Mouse (Mus musculus): ENCODE results near the gene Mmp7. TPM values are rescaled to one million over a fixed set of nuclear protein-coding genes. Genes with fewer than 3 reads are reported as not detected.

The Mmp7 gene
- not detected for total RNA-seq (2021)
- long read RNA-seq, experiment 1, result 0 reads
- long read RNA-seq, experiment 2, result 0 reads

DNA sequence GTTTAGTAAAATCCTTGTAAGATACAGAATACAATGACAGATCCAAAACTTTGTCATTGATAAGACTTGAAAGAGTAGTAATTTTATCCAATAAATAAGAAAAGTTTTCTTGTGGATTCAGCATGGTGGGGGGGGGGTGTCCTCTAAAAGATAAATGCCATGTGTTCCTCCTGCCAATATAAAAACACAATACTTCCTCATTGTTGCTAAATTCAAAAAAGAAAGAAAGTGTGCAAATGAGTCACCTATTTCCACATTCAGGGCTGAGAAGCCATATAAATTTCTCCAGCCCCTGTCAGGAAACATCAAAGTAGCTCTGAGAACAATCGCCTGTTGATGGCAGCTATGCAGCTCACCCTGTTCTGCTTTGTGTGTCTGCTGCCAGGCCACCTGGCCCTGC is at the start of gene Mmp7:
Gene Mmp7 (plus strand): TSS at position 301 of the 400 bp plus-strand sequence.
- DNase-seq (ENCODE audit: low spot score in 2 of 2), result no peak

DNA sequence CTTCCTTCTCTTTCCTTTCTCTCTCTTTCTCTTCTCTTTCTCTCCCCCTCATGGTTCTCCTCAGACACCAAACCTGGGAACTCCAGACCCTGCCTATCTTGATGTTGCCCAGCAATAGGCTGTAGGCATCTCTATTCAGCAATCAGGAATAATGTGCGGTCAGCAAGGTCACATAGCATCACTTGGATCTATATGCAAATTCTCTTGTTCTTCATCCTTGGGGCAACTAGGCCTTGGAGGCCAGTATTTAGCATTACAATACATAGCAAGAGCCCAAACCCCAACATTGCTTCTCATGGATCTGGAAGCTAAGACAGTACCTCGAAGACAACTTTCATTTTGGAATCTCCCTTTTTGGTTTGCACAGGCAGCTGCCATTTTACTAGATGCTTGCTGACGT is 44.0 kb upstream of the Mmp7 start:
- no peak for DNase-seq (ENCODE audit: low spot score in 2 of 2)

DNA sequence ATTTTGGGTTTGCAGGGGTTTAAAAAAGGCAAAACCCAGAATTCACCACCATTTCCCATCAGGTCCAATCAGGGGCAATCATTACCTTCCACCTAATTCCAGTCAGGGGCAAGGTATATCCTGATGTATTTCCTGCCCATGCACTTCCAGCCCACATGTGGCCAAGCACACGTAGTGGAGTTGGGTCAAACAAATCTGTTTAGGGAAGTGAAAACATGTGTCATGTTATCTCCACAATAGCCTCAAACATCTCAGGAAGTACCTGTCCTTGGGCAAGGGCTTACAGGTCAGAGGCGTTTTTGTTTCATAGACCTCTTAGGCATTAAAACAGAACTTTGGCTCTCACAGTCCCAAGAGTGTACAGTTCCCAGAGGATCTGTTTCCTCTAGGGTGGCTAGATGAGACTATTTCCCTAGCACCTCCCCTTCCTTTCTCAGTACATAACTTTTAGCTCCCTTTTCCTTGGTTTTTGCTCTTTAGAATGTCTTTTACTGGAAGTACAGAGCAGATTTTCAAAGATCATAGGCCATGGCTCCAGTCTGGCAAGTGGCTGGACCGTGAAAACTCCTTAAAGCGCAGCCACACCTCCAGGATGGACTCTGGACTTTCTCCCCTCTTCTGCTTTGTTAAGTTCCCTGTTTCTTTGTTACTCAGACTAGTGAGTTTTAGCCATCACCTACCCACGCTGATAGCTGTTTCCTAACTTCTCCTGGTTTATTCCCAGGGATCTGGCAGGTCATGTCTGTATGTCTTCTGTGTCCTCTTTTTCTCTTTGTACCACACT is 41.3 kb upstream of the Mmp7 start:
- DNase-seq (ENCODE audit: low spot score in 2 of 2), result no peak

DNA sequence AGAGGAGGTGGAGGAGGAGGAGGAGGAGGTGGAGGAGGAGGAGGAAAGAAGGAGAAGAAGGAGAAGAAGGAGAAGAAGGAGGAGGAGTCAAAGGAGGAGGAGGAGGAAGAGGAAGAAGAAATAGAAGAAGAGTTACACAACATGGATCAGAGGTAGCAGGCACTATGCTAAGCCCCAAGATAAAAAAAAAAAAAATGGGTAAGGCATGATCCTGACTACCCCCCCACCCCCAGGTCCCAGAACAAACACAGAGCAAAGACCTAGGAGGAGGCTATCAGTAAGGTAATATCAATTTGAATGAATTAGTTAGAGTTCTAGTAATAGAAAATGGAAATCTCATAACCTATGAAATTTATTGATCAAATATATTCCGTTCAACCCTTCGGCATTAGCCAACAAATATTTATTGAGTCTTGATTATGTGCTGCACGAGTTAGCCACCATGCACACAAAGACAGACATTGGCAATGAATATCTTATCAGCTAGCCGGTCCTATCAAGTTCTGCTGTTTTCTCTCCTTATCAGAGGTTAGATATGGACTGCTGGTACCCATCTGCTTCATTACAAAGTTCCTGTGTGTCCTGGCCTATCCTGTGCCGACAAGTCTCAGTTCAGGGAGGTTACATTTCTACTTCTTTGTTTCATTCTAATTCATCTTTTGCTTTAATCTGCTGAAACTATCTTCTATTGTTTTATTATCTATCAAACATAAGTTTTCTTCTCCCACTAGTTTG is 39.4 kb upstream of the Mmp7 start:
- no peak for DNase-seq (ENCODE audit: low spot score in 2 of 2)

DNA sequence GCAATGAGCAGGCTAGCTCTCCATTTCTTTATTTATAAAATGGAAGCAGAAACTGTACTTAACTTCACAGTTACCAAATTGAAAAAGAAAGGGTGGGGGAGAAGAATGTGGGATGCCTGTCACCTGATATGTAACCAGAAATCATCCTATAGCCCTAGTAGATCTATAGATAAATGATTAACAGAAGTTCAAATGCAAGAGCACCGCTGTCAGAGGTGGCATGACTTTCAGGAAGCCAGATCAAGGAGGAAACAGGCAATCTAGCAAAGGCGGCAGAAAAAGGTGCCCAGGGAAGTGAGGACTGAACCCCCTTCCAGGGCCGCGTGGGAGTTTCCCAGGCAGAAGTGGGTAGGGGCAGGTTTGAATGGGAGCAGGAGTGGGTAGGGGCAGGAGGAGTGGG is 33.9 kb upstream of the Mmp7 start:
- no peak for DNase-seq (ENCODE audit: low spot score in 2 of 2)

DNA sequence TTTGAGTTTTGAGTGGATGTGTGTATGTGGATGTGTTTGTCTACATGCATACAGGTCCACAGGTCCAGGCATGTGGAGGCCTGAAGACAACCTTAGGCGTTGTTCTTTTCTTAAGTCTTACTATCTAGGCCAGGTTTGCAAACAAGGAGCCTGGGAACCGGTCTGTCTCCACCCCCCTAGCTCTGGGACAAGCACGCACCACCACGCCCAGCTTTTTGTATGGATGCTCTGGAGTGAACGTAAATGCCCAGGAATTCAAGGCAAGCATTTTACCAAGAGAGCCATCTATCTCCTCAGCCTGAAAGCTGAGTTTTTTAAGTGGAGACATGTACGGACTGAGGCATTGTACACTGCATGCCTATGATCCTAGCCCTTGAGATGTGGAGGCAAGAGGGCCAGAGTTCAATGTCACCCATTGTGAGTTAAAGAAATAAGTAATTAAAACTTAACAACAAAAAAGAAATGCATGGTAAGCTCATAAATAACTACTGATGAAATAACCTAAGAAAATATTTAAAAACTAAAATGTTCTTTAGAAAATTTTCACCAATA is 32.3 kb upstream of the Mmp7 start:
- no peak for DNase-seq (ENCODE audit: low spot score in 2 of 2)

DNA sequence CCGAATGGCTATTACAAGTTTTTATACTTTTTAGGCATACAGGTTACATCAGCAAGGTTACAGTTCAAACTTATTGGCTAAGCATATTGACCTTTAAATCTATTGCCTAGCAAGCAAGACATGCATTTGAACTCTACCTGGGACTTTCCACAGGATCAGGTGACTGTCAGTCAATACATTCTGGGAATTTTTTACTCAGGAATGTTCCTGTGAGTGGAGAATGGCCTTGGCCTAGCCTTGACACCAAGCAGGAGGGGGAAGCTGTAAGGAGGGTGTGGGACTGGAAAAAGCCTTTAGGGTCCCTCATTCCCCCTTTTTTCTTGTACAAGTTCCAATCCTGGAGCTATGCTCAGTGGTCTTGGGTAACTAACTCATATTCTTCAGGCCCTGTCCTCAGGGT is 30.5 kb upstream of the Mmp7 start:
- no peak for DNase-seq (ENCODE audit: low spot score in 2 of 2)

DNA sequence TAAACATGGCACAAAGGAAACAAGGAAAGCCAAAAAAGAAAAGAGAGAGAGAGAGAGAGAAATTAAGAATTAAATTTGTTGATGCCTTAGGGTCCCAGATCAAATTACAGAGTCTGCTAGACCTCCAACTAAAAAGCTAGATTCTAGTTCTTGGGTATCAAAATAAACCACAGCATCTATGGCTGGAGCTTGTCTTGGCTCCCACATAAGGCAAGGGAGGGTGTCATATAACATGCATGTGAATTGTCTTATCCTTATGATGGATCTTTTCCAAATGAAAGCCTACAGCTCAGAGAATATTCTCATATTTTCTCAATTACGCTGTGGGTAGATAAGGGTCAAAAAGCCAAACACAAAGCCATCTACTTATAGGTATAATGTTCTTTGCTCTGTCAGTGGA is 22.2 kb upstream of the Mmp7 start:
- no peak for DNase-seq (ENCODE audit: low spot score in 2 of 2)

DNA sequence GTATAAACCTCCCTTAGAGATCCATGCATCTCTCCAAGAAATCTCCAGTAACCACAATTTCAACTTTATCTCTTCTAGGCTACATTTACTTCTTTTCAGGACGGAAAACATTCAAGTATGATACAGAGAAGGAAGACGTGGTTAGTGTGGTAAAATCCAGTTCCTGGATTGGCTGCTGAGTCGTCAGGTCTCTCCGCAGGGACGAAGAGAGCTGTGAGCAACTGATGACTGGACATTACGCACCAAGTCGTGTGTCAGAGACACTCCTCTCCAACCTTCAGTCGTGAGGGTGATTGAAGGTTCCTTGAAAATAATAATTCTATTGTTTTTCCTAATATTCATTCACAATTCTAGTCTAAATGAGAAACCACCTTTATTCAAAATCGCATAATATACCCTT is 18.9 kb upstream of the Mmp7 start:
- no peak for DNase-seq (ENCODE audit: low spot score in 2 of 2)

DNA sequence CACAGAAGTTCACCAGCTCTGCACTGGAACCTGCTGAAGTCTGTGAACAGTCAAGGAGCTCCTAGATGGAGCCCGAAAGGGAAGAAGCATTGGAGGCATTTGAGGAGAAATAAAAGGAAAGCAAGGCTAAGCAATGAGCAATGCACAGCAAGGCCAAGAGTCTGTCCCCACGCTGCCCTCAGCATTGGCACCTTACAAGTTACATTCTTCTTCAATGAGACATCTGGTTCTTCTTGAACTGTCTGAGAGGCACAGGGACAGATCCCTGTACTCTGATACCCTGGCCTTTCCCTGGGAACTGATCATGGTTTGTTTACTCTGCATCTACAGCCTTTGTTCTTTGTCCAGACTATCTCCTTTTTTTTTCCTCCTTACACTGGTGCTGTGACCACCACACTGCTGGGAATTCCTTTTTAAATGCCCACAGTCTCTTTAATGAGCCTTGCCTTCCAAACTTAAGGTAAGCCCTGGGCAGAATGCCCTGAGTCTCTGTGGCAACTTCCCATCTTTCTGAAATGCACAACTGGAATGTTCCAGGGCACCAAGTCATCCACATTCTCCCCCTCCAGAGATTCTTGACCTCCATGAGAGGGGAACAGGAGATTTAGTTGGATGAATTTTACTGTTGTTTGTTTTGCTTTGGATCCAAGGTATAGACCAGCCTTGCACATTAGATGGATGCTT is 13.6 kb upstream of the Mmp7 start:
- DNase-seq (ENCODE audit: low spot score in 2 of 2), result no peak

DNA sequence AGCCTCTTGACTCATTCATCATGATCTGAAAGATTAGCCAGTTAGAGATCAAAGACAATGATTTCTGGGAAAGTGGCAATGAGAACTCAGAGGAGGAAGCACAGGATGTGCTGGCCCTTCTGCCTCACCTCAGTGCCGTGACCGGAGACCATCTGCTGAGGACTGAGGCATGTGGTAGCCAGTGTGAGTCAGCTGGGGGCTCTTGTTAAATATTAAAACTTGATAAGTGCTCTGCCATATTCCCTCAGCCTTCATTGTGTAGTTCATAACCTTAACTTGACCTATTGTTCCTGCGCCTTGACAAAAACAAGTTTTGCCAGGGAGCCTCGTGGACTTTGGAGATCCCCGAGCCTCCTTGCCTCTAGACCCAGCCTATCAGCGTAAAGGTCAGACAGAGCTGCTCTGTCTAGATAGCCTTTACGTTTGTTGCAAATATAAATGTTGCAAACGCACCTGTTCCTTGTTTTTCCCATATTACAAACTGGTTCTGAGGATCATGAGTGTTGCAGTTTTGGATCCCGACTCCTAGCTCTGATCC is 9.7 kb upstream of the Mmp7 start:
- DNase-seq (ENCODE audit: low spot score in 2 of 2), result no peak

DNA sequence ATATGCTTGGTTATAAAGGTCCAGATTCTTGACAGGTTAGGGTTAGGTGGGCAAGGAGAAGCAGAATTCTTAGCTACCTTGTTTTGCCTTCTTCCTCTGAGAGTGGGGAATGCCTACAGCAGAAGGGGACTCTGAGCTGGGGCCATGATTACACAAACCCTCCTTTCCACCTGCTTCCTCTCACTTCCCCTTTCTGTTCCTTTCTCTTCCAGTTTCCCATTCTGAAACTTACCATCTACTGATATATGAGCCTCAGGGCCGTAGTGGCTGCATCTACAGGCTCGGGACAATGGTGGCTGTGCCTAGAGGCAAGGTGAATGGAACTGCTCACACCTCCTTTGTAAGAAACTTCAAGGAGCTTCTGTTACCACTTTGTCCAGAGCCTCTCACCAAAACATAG is 5.9 kb upstream of the Mmp7 start:
- DNase-seq (ENCODE audit: low spot score in 2 of 2), result no peak

DNA sequence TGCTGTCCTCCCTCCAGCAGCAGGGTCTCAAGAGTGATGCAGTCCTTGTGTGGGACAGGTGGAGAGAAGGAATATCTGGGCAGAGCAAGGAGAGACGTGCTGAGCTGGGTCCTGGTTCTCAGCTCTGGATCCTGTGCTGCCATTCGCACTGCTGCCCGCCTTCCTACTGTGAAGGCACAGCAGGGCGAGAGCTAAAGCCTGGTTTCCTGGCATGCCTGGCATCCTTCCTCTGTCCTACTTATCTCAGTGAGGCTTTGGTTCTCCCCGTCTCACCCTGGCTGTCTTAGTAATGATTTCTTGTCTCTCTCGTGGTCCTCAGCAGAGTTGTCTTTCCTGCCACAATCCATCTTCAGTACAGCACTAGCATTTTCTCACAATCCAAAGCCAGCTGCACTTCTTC is 2.1 kb upstream of the Mmp7 start:
- DNase-seq (ENCODE audit: low spot score in 2 of 2), result no peak

DNA sequence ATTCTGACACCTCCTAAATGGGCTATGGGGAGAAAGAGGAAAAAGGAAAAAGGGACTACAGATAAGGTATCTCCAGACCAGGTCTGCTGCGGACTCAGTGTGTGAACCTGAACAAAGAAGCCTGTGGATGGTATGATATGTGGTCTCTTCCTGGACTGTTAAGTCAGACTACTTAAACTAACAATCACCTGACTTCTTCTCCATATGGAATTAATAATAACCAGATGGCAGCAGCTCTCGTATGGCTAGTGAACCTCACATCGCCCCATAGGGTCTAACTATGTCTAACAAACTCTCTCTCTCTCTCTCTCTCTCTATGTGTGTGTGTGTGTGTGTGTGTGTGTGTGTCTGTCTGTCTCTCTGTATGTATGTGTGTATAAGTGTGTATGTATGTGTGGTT is 2.1 kb downstream of the Mmp7 start:
- no peak for DNase-seq (ENCODE audit: low spot score in 2 of 2)

DNA sequence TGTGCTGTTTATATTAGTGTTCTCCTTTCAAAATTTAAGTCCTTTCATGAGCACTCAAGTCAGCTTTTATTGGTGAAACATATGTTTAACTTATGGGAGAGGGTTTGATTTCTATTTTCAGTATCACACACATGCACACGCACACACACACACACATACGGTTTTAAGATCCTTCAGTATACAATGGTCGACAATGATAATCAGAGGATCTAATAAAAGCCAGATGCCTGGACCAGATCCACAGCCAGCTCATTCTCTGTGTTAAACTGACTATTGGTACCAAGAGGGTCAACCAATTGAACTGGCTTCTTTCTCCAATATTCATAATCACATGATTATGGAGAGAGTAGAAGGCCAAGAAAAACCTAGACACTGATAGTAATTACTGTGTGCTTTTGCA is 3.8 kb downstream of the Mmp7 start:
- no peak for DNase-seq (ENCODE audit: low spot score in 2 of 2)

DNA sequence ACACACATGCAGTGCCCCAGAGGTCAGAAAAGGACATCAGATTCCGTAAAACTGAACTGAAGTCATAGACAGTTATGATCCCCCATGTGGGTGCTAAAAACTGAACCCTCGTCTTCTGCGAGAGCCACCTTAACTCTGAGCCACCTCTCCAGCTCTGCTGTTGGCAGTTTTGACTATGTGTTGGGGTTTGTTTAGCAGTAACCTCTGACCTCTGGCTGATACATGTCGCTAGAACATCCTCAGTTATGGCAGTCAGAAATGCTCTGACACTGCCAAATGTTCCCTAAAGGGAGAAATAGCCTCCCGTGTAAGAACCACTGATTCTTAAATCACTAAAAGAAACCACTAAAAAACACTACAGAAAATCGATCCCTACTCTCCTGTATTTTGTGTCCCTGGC is 16.8 kb downstream of the Mmp7 start:
- DNase-seq (ENCODE audit: low spot score in 2 of 2), result no peak

DNA sequence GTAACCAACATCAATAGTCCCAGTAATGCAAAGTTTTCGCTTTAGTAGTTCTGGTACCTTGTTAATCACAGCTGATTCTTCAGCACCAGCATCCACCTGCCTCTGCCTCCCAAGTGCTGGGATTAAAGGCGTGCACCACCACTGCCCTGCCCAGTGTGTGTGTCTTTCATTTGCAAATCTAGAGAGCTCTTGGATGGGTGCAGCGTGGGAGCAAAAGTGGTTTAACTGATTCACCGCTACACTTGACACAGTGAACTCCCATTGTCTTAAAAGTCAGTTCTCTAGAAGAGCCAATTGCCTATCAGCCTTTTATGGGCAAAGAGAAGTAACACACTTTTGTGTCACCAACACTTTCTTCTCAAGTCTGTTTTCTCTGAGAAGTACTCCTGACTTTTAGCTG is 19.3 kb downstream of the Mmp7 start:
- DNase-seq (ENCODE audit: low spot score in 2 of 2), result no peak

DNA sequence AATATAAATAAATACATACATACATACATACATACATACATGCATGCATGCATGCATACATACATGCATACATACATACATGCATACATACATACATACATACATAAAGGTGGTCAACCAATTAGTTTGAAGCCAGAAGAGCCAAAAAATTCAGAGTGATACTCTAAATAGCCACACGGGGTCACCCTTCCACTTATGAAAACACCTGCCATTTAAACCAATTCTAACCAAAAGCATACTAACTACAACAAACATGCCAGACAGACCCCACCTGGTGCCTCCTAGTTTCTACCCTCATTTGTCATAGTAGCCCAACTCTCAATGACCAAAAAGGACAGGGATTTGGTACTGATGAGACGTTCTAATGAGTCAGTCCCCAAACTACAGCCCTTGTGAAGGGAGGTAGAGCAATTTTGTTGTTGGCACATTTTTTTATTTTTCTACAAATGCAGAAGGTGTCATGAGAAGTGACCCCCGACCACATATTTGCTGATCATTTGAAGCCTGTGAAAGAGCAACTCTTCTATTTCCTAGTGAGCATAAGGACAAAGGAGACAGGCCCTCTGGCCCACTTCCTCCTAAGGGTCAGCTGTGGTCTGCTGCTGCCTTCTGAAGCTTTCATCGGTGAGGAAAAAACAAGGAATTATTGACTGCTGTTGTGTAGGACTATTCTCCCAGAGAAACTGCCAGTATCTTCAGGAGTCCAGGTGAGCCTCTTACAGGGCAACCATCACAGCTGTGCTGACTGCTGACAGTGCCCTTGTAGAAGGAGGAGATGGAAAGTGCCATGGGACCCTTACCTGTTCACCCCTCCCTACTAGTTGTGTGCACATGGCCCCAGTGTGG is 22.4 kb downstream of the Mmp7 start:
- DNase-seq (ENCODE audit: low spot score in 2 of 2), result peak in 1 of 2 experiments; percentile 43

DNA sequence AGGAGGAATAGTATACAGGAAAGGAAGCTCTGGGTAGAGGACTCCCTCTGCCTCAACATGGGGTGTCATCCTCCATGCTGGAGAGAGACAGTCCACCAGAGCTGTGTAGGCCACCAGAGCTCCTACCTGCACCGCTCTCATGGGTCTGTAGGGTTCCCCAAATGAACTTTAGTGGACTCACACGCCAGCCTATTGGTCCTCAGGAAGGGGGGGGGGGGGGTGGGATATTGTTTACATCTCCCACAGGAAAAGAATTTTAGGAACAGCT is 23.0 kb downstream of the Mmp7 start:
- DNase-seq (ENCODE audit: low spot score in 2 of 2), result no peak

DNA sequence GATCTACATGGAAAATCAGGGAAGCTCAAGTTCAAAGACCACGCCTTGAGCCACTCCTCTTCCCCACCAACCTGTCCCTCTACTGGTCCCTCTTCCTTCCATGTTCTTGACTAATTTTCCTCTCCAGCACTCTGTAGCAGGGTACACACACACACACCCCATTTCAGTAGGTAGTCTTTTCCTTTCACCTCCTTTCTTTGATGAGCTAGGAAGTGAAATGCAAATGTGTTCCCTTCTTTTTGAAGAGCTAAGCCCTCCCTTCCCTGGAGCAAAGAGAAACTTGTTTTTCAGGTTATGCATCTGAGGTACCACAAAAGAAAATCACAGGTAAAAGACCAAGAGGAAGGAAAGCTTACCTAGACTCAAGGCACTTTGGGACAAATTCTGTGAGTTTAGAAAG is 29.7 kb downstream of the Mmp7 start:
- no peak for DNase-seq (ENCODE audit: low spot score in 2 of 2)

DNA sequence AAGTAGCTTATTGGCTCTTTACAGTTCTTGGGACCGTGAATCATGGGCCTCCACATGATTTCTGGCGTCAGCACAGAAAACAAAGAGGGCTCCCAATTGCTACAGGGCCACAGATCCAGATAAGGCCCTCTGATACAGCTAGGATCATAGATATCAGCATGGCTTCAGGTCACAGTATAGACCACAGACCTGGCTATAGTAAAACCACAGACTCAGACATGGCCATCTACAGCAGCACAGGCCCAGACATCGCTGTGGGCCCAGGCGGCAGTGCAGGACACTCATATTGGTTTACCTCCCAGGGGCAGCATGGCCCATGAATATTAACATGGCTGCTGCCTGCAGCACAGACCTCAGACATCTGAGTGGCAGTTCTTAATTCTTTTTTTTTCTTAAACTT is 37.1 kb downstream of the Mmp7 start:
- DNase-seq (ENCODE audit: low spot score in 2 of 2), result no peak
